Mouse (Mus musculus) testis, adult 2 months (tissue): Measurements from ENCODE around the gene Clec1a.

Source experiments
- CTCF ChIP-seq: fragments of 200-500 bp; IDR thresholded peaks from 2 replicates; pipeline ENCODE4 v1.5.1; 2012; ENCODE audit warnings: low read depth, mild to moderate bottlenecking, inconsistent platforms, low read length, moderate library complexity; ENCODE audit not compliant: control insufficient read depth, insufficient read depth, insufficient replicate concordance
- POLR2A ChIP-seq: fragments of 200-500 bp; IDR thresholded peaks from 2 replicates; pipeline ENCODE4 v1.6.1; 2012; ENCODE audit warnings: low read depth, mild to moderate bottlenecking, inconsistent platforms, low read length, moderate library complexity; ENCODE audit not compliant: control insufficient read depth

- TF ChIP-seq POLR2A (no peak), CTCF (no peak)
Observed at GRCm38 (mm10) chr6:129407324-129407723, 44.5 kb downstream of the Clec1a start.
